9 mouse cellular contexts compared by ENCODE assay signal in genomic region chr4:32373085-32373484, GRCm38 (mm10).
DNase-seq lines count a peak whose midpoint lies in the region; ATAC-seq and TF ChIP-seq lines count a peak whose summit lies in the region.
"Had no signal": no experiment of that assay in that cellular context is flagged by ENCODE, and none has a peak within 500 bp of the region (broad histone marks: within the 10 kb centered on the region; RNA-seq: fewer than 3 reads in every experiment).

No protein-coding gene starts in this region.

- no peak overlapping the region for H3K4me2 ChIP-seq in lung, embryonic 16.5 days (ENCODE audit: low read depth, low read length)
- H3K4me2 ChIP-seq in forebrain, embryonic 15.5 days (replicated peaks): no peak overlapping the region
- H3K4me2 ChIP-seq: liver, embryonic 13.5 days had no signal

- H3K4me1 ChIP-seq in lung, embryonic 16.5 days (replicated peaks; ENCODE audit: control insufficient read depth, insufficient read depth, low read length): peaks cover 31% of the 10 kb centered on the region
- H3K4me1 ChIP-seq in forebrain, embryonic 15.5 days: peaks cover 83% of the 10 kb centered on the region
- H3K4me1 ChIP-seq in thymus, adult 2 months (replicated peaks; ENCODE audit: control insufficient read depth, insufficient read depth, low read length): peaks cover 5% of the 10 kb centered on the region

- H3K4me3 ChIP-seq in lung, embryonic 16.5 days (ENCODE audit: low read length): no peak overlapping the region
- H3K4me3 ChIP-seq in forebrain, embryonic 15.5 days: no peak overlapping the region
- no peak overlapping the region for H3K4me3 ChIP-seq in thymus, adult 2 months (ENCODE audit: control insufficient read depth, insufficient read depth, low read length)
- H3K4me3 ChIP-seq: liver, embryonic 13.5 days had no signal

- H3K36me3 ChIP-seq in lung, embryonic 16.5 days (ENCODE audit: control insufficient read depth, insufficient read depth, low read length): no peaks in the 10 kb centered on the region
- H3K36me3 ChIP-seq in forebrain, embryonic 15.5 days: no peaks in the 10 kb centered on the region
- H3K36me3 ChIP-seq in thymus, adult 2 months (ENCODE audit: control insufficient read depth, insufficient read depth, low read length): no peaks in the 10 kb centered on the region
- H3K36me3 ChIP-seq: liver, embryonic 13.5 days had no signal

- no peak for DNase-seq in lung, postnatal 36 days
- DNase-seq in left cerebral cortex, postnatal 25 days (ENCODE audit: low spot score in 2 of 2): peak; percentile 69 to 81
- peak; percentile 67 to 83 for DNase-seq in right cerebral cortex, postnatal 10 days (ENCODE audit: low spot score in 2 of 2)
- no peak for DNase-seq in thymus, adult 2 months
- DNase-seq in urinary bladder, postnatal 36 days (ENCODE audit: low spot score in 2 of 2): no peak
- no peak for DNase-seq in ovary, postnatal 10 days (ENCODE audit: low spot score)
- DNase-seq: liver, embryonic 13.5 days had no signal

- TF ChIP-seq POLR2A in thymus, adult 2 months (IDR thresholded peaks at IDR 0.05; ENCODE audit: control insufficient read depth, extremely low read depth, insufficient read depth, low read length, poor library complexity): no peak

- peak; percentile 26 for ATAC-seq in lung, embryonic 16.5 days (ENCODE audit: low read depth)
- ATAC-seq in forebrain, embryonic 15.5 days (replicated peaks): peak; percentile 84

- no peak for TF ChIP-seq CTCF in thymus, adult 2 months (IDR thresholded peaks at IDR 0.05; ENCODE audit: borderline replicate concordance, control insufficient read depth, extremely low read depth, insufficient read depth, low read length, poor library complexity)

- no peak overlapping the region for H3K9ac ChIP-seq in lung, embryonic 16.5 days (ENCODE audit: low read length)
- H3K9ac ChIP-seq in forebrain, embryonic 15.5 days (replicated peaks): no peak overlapping the region
- H3K9ac ChIP-seq: liver, embryonic 13.5 days had no signal

- 43% methylated on average over 7 of the region's 7 CpGs for WGBS in lung, embryonic 16.5 days
- 23% methylated on average over 7 of the region's 7 CpGs for WGBS in forebrain, embryonic 15.5 days
- WGBS in thymus, adult 2 months: 43% methylated on average over 7 of the region's 7 CpGs

- intact Hi-C loops in left cerebral cortex, postnatal 25 days (cut with DNase I): no loop called here

- no peaks in the 10 kb centered on the region for H3K9me3 ChIP-seq in lung, embryonic 16.5 days (ENCODE audit: control insufficient read depth, low read length)
- H3K9me3 ChIP-seq in forebrain, embryonic 15.5 days: no peaks in the 10 kb centered on the region
- H3K9me3 ChIP-seq: liver, embryonic 13.5 days had no signal

- no peak overlapping the region for H3K27ac ChIP-seq in lung, embryonic 16.5 days (ENCODE audit: low read length)
- H3K27ac ChIP-seq in forebrain, embryonic 15.5 days (replicated peaks): peak overlapping the region; percentile 66
- H3K27ac ChIP-seq in thymus, adult 2 months (ENCODE audit: control insufficient read depth, insufficient read depth, low read length): no peak overlapping the region
- H3K27ac ChIP-seq: liver, embryonic 13.5 days had no signal

- no peaks in the 10 kb centered on the region for H3K27me3 ChIP-seq in lung, embryonic 16.5 days (ENCODE audit: control insufficient read depth, insufficient read depth, low read depth, low read length)
- no peaks in the 10 kb centered on the region for H3K27me3 ChIP-seq in forebrain, embryonic 15.5 days
- H3K27me3 ChIP-seq in thymus, adult 2 months (ENCODE audit: control insufficient read depth, insufficient read depth, low read length): no peaks in the 10 kb centered on the region
- H3K27me3 ChIP-seq: liver, embryonic 13.5 days had no signal

Comparison
In these comparisons a context has a peak if more than half of its experiments do, and no peak if none do; other contexts are left out.
1. DNase-seq: peak in left cerebral cortex, postnatal 25 days (2 of 2) and right cerebral cortex, postnatal 10 days (2 of 2); none in lung, postnatal 36 days (single experiment), thymus, adult 2 months (single experiment), urinary bladder, postnatal 36 days (0 of 2) and ovary, postnatal 10 days (single experiment).